Mouse (Mus musculus) spleen, adult 2 months (tissue): ENCODE measurements at regions not wholly inside any gene's neighbourhood (a gene's known extent, or its start where the extent isn't known, plus 50 kb on each side); places are given as distances from the start of the nearest gene placed in this dataset.

Experiments
- DNase-seq, 2 experiments: peaks; one replicate each; pipeline versions ENCODE4 v3.0.0 to v3.0.0-alpha.2; 2012 to 2021; ENCODE audit warnings: low spot score in 2 of 2, low read depth in 1 of 2
- H3K27ac ChIP-seq: fragments of 200-500 bp; 2 replicates; pipeline ENCODE4 v1.5.1; 2012; ENCODE audit warnings: low read length, inconsistent platforms; ENCODE audit not compliant: insufficient read depth
- H3K27me3 ChIP-seq: fragments of 200-500 bp; 2 replicates; pipeline ENCODE4 v1.6.1; 2012; ENCODE audit warnings: mild to moderate bottlenecking, moderate library complexity, low read length, inconsistent platforms; ENCODE audit not compliant: control insufficient read depth, insufficient read depth
- H3K36me3 ChIP-seq: fragments of 200-500 bp; 2 replicates; pipeline ENCODE4 v1.6.1; 2012; ENCODE audit warnings: mild to moderate bottlenecking, low read length, inconsistent platforms; ENCODE audit not compliant: control insufficient read depth, insufficient read depth
- H3K4me1 ChIP-seq: fragments of 200-500 bp; 2 replicates; pipeline ENCODE4 v1.6.1; 2011; ENCODE audit warnings: inconsistent platforms; ENCODE audit not compliant: control insufficient read depth, insufficient read depth, insufficient read length
- H3K4me3 ChIP-seq: fragments of 200-500 bp; 2 replicates; pipeline ENCODE4 v1.5.1; 2011; ENCODE audit warnings: mild to moderate bottlenecking, inconsistent platforms; ENCODE audit not compliant: insufficient read depth, insufficient read length; ENCODE audit errors: extremely low read depth
- CTCF ChIP-seq: fragments of 200-500 bp; IDR thresholded peaks from 2 replicates; pipeline ENCODE4 v1.5.1; 2011; ENCODE audit warnings: mild to moderate bottlenecking, inconsistent platforms; ENCODE audit not compliant: insufficient read depth, insufficient read length, insufficient replicate concordance; ENCODE audit errors: extremely low read depth
- POLR2A ChIP-seq: fragments of 200-500 bp; IDR thresholded peaks from 2 replicates; pipeline ENCODE4 v1.6.1; 2011; ENCODE audit warnings: low read depth, low read length, inconsistent platforms
- WGBS: fragments of 180-500 bp; shearing (Covaris S2); methylation state at CpG from one replicate; pipeline ENCODE4 v1.1.7; 2018; 5-methylcytosine and 5-hydroxymethylcytosine counted together

GRCm38 (mm10) chr16:77355260-77355659 is 246.6 kb downstream of the Gm11146 start:
- no peak overlapping the region for H3K27ac ChIP-seq
- no peak overlapping the region for H3K4me3 ChIP-seq
- DNase-seq = no peak
- H3K4me1 ChIP-seq = no peaks in the 10 kb centered on the region
- H3K36me3 ChIP-seq = no peaks in the 10 kb centered on the region
- no peaks in the 10 kb centered on the region for H3K27me3 ChIP-seq
- no peak for TF ChIP-seq CTCF
- no peak for TF ChIP-seq POLR2A
- WGBS = 89% methylated on average over 5 of the region's 5 CpGs

- H3K27me3 ChIP-seq = no peaks in the 10 kb centered on the region
- no peaks in the 10 kb centered on the region for H3K4me1 ChIP-seq
- DNase-seq = no peak
- H3K36me3 ChIP-seq = no peaks in the 10 kb centered on the region
- H3K27ac ChIP-seq = no peak overlapping the region
- 90% methylated on average over 3 of the region's 3 CpGs for WGBS
- TF ChIP-seq POLR2A (no peak), CTCF (no peak)
- H3K4me3 ChIP-seq = no peak overlapping the region
Observed at GRCm38 (mm10) chr16:77354201-77354712, 247.6 kb downstream of the Gm11146 start.

- no peaks in the 10 kb centered on the region for H3K4me1 ChIP-seq
- no peak overlapping the region for H3K4me3 ChIP-seq
- no peaks in the 10 kb centered on the region for H3K27me3 ChIP-seq
- no peaks in the 10 kb centered on the region for H3K36me3 ChIP-seq
- no peak for DNase-seq
- 76% methylated on average over 7 of the region's 7 CpGs for WGBS
- no peak overlapping the region for H3K27ac ChIP-seq
- TF ChIP-seq POLR2A (no peak), CTCF (no peak)
Observed at GRCm38 (mm10) chr16:77346128-77346527, 255.8 kb downstream of the Gm11146 start.

GRCm38 (mm10) chr16:77332285-77332684 is 269.6 kb downstream of the Gm11146 start:
- H3K36me3 ChIP-seq = no peaks in the 10 kb centered on the region
- WGBS = 86% methylated on average over 6 of the region's 6 CpGs
- no peak for TF ChIP-seq POLR2A
- no peak for TF ChIP-seq CTCF
- H3K4me3 ChIP-seq = no peak overlapping the region
- H3K27ac ChIP-seq = no peak overlapping the region
- peaks cover 3% of the 10 kb centered on the region; the same call in 1 of the 2 replicates for H3K4me1 ChIP-seq
- DNase-seq = no peak
- no peaks in the 10 kb centered on the region; the same call in 1 of the 2 replicates for H3K27me3 ChIP-seq

GRCm38 (mm10) chr16:77330996-77331395 is 270.9 kb downstream of the Gm11146 start:
- no peaks in the 10 kb centered on the region for H3K36me3 ChIP-seq
- no peaks in the 10 kb centered on the region; the same call in 1 of the 2 replicates for H3K27me3 ChIP-seq
- peaks cover 3% of the 10 kb centered on the region; the same call in 1 of the 2 replicates for H3K4me1 ChIP-seq
- H3K27ac ChIP-seq = no peak overlapping the region
- WGBS = 15% methylated on average over 8 of the region's 8 CpGs
- DNase-seq = no peak
- H3K4me3 ChIP-seq = no peak overlapping the region
- no peak for TF ChIP-seq POLR2A

GRCm38 (mm10) chr16:77329711-77330530 is 272.0 kb downstream of the Gm11146 start:
- peaks cover 3% of the 10 kb centered on the region; the same call in 1 of the 2 replicates for H3K4me1 ChIP-seq
- no peaks in the 10 kb centered on the region for H3K36me3 ChIP-seq
- peak overlapping the region; percentile 8; the same call in 1 of the 2 replicates for H3K4me3 ChIP-seq
- 14% methylated on average over 10 of the region's 10 CpGs for WGBS
- H3K27me3 ChIP-seq = no peaks in the 10 kb centered on the region; the same call in 1 of the 2 replicates
- H3K27ac ChIP-seq = no peak overlapping the region; the same call in 1 of the 2 replicates
- TF ChIP-seq POLR2A (no peak), CTCF (no peak)
- DNase-seq = no peak
